Mouse (Mus musculus) heart, postnatal 10 days (tissue): ENCODE results near the gene Olfr1412. TPM values are rescaled to one million over a fixed set of nuclear protein-coding genes. Genes with fewer than 3 reads are reported as not detected.
A peak's percentile ranks its signal among the peaks of the same experiment; 100 is the strongest.

Source experiments
- DNase-seq, 2 experiments: peaks; one replicate each; pipeline ENCODE4 v3.0.0; 2021
- intact Hi-C: fragments of 180-260 bp; cut with DNase I; formaldehyde crosslinking; loops from one replicate; pipeline ENCODE4 v1.15.1; 2025
- total RNA-seq, 2 experiments: library from RNA; stranded (reverse); gene quantifications; 2 replicates each; pipeline ENCODE4 v1.2.3; 2021

The Olfr1412 gene
- total RNA-seq, result not detected

- intact Hi-C loops, result no loop called here
These were observed at the start of gene Olfr1412 for GRCm38 (mm10) chr1:92585479-92585878. Gene Olfr1412 (plus strand): TSS chr1:92585779.

GRCm38 (mm10) chr1:92536972-92537371 is 48.6 kb upstream of the Olfr1412 start:
- no peak for DNase-seq
- intact Hi-C loops, result no loop called here

More at GRCm38 (mm10) chr1:92585479-92585878, at the start of gene Olfr1412:
- no peak for DNase-seq

- intact Hi-C loops, result no loop called here
- no peak for DNase-seq
These were observed 46.5 kb upstream of the Olfr1412 start for GRCm38 (mm10) chr1:92539071-92539470.

- DNase-seq, result no peak
- intact Hi-C loops, result no loop called here
These were observed 39.6 kb upstream of the Olfr1412 start for GRCm38 (mm10) chr1:92545929-92546328.

DNA sequence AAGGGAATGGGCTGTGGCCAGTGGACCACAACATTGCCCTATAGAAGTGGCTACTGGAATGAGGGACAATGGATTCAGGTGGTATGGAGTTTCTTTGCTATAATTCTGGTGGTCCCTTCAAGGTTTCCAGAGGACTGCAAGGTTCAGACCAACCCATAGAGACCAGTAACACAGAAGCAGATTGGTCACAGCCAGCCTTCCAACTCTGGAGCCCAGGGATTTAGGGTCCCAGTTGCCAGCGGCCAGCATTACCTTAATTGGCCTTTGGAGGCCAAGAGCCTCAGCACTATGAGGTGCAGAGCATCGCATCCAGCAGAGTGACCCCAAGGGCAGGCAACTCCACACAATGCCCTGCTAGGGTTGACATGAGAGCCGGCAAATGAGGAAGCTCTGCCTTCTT is 14.6 kb upstream of the Olfr1412 start, which contains the start of gene Olfr1413:
TSS of gene Olfr1413 (plus strand) at position 301 of the 400 bp plus-strand sequence.
- DNase-seq, result no peak
- intact Hi-C loops, result no loop called here

DNA sequence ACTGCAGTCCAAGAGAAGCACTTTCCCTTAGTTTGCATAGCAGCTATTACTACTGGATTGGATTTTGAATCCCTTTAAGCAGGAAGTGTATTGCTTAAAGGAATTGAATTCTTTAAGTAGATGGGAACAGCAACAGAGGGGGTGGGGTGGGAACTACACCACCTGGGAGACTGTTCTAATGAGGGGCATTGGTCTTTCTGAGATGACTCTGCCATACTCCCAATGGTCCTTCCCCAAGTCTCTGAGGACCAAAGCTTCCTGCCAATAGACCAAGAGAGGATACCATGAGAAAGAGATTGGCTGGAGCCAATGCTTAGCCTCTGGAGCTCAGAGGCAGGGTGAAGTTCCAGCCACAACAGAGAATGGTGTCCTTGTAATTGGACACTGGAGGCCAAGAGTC is 8.5 kb downstream of the Olfr1412 start, which contains the start of gene Olfr1411:
TSS of gene Olfr1411 (plus strand) at position 301 of the 400 bp plus-strand sequence.
- intact Hi-C loops, result no loop called here

GRCm38 (mm10) chr1:92596019-92596418 is 10.4 kb downstream of the Olfr1412 start:
- intact Hi-C loops, result no loop called here
- no peak for DNase-seq

More for the DNA sequence above, 8.5 kb downstream of the Olfr1412 start, which contains the start of gene Olfr1411:
- DNase-seq, result no peak

- intact Hi-C loops, result no loop called here
These were observed 19.9 kb downstream of the Olfr1412 start, which contains the start of gene Olfr1410 for GRCm38 (mm10) chr1:92605482-92605881. Gene Olfr1410 (plus strand): TSS chr1:92605782.

DNA sequence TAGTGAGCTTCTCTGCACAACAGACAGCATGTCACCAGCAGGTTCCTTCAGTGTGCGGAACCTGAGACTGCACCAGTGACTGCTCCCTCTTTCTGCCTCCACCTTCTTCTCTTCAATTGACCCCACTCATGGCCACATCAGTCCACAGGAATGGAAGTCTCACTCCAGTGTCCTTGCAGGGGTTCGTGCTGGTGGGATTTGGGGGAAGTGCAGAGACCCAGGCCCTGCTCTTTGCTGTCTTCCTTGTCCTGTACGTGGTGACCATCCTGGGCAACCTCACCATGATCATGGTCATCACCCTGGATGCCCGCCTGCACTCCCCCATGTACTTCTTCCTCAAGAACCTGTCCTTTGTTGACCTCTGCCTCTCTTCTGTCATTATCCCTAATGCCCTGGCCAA is 22.1 kb downstream of the Olfr1412 start:
- intact Hi-C loops, result no loop called here
- no peak for DNase-seq

More at GRCm38 (mm10) chr1:92605482-92605881, 19.9 kb downstream of the Olfr1412 start, which contains the start of gene Olfr1410:
- no peak for DNase-seq

- intact Hi-C loops, result loop anchor here (5.0 to 10.0 kb wide), 2 partner anchors 649 to 696 kb away; no protein-coding TSS in a partner anchor
- DNase-seq, result peak; percentile 42 to 68
These were observed 25.4 kb downstream of the Olfr1412 start for GRCm38 (mm10) chr1:92611008-92611407.

GRCm38 (mm10) chr1:92613175-92613574 is 27.6 kb downstream of the Olfr1412 start:
- intact Hi-C loops, result loop anchor here (5.0 to 10.0 kb wide), 2 partner anchors 651 to 698 kb away; no protein-coding TSS in a partner anchor
- DNase-seq, result no peak

DNA sequence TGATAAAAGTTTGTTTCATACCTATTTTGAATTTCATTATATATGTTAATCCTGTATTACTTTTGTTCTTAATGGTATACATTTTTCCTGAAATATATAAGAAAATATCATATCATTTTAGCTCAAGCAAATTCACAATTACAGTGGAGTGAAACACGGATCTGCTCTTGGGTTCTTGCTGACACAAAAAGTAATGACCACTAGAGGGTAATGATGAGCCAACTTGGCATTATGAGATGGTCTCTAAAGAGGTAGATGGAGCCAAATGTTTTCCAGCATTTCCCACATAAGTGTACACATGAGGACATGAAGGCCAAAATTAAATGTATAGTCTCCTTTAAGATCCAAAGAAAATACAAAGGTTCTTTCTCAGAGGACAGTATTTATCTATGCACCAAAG is 28.9 kb downstream of the Olfr1412 start:
- intact Hi-C loops, result loop anchor here (2.0 to 10.0 kb wide), 3 partner anchors 32 to 700 kb away; no protein-coding TSS in a partner anchor
- DNase-seq, result peak; percentile 23 to 30

GRCm38 (mm10) chr1:92616046-92616445 is 30.5 kb downstream of the Olfr1412 start:
- DNase-seq, result no peak
- intact Hi-C loops, result loop anchor here (10.0 kb wide), 1 partner anchor 701 kb away; no protein-coding TSS in a partner anchor

- intact Hi-C loops, result loop anchor here (10.0 kb wide), 1 partner anchor 703 kb away; no protein-coding TSS in a partner anchor
- DNase-seq, result no peak
These were observed 31.9 kb downstream of the Olfr1412 start, which contains the start of gene Olfr12 for GRCm38 (mm10) chr1:92617488-92617887. Gene Olfr12 (plus strand): TSS chr1:92617788.

- DNase-seq, result no peak
- intact Hi-C loops, result loop anchor here (10.0 kb wide), 1 partner anchor 704 kb away; no protein-coding TSS in a partner anchor
These were observed 32.8 kb downstream of the Olfr1412 start for GRCm38 (mm10) chr1:92618360-92618759.

DNA sequence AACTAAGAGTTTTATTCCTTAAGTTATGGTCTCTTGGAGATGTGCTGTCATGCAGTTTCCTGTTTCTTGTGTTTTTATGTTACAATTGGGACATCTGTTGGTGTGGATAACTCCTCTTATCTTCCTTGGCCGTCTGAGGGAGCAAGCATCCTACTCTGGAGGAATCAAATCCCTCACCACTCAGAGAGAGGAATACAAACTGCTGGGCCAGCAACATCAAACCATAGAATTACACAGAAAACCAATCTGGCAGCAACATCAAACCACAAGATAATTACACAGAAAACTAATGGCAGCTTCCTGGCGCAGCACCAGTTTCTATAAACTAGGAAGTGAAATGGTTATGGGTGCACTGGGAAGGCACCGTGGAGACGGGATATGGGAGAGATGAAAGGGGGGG is 42.6 kb downstream of the Olfr1412 start:
- DNase-seq, result no peak
- intact Hi-C loops, result no loop called here

DNA sequence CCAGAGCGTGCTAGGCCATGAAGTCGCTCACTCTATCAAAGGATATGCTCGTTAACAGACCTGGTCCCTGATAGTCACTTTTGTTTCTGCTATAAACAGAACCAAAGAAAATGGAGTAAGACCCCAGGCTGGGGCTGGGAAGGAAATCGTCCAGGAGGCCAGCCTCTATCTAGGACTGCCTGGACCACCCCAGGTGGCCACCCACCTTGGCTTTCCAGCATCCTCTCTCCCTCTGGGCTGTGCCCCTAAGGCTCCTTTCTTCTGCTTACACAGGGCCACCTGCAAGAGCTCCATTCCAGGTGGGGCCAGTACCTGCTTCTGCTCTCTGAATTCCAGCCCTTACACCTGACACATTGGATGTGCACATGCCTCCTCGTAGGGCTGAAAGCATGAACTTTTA is 46.6 kb downstream of the Olfr1412 start:
- no peak for DNase-seq
- intact Hi-C loops, result no loop called here

- no peak for DNase-seq
- intact Hi-C loops, result no loop called here
These were observed 47.4 kb downstream of the Olfr1412 start for GRCm38 (mm10) chr1:92632948-92633347.

GRCm38 (mm10) chr1:92633726-92634125 is 48.1 kb downstream of the Olfr1412 start:
- intact Hi-C loops, result no loop called here
- DNase-seq, result no peak

GRCm38 (mm10) chr1:92634569-92634968 is 49.0 kb downstream of the Olfr1412 start:
- intact Hi-C loops, result no loop called here
- no peak for DNase-seq

GRCm38 (mm10) chr1:92634976-92635599 is 49.5 kb downstream of the Olfr1412 start:
- DNase-seq, result no peak
- intact Hi-C loops, result no loop called here

GRCm38 (mm10) chr1:92636015-92636414 is 50.4 kb downstream of the Olfr1412 start:
- DNase-seq, result no peak
- intact Hi-C loops, result no loop called here
